Mouse (Mus musculus) ES-Bruce4 (cell line): ENCODE measurements around the gene Gm13420. TPM values are rescaled to one million over a fixed set of nuclear protein-coding genes. Genes with fewer than 3 reads are reported as not detected.

ENCODE experiments used
- H3K27ac ChIP-seq: 2 replicates; pipeline ENCODE4 v1.5.1; 2012; ENCODE audit warnings: low read length, inconsistent platforms; ENCODE audit not compliant: insufficient read depth
- H3K27me3 ChIP-seq: 2 replicates; pipeline ENCODE4 v1.6.1; 2012; ENCODE audit warnings: mild to moderate bottlenecking, low read length, inconsistent platforms; ENCODE audit not compliant: control insufficient read depth, poor library complexity, insufficient read depth, severe bottlenecking
- H3K36me3 ChIP-seq: 2 replicates; pipeline ENCODE4 v1.6.1; 2012; ENCODE audit warnings: inconsistent platforms, mild to moderate bottlenecking, low read length, moderate library complexity; ENCODE audit not compliant: control insufficient read depth, poor library complexity, insufficient read depth, severe bottlenecking
- H3K4me1 ChIP-seq: one replicate; pipeline ENCODE4 v1.8.1; 2011; ENCODE audit warnings: low read length; ENCODE audit not compliant: control insufficient read depth, insufficient read depth
- H3K4me3 ChIP-seq: 2 replicates; pipeline ENCODE4 v1.5.1; 2011; ENCODE audit warnings: low read depth, mild to moderate bottlenecking, low read length
- H3K9ac ChIP-seq: 2 replicates; pipeline ENCODE4 v1.6.1; 2012; ENCODE audit warnings: low read depth, mild to moderate bottlenecking, inconsistent platforms; ENCODE audit not compliant: poor library complexity, severe bottlenecking
- H3K9me3 ChIP-seq: replicated peaks from 2 replicates; pipeline ENCODE4 v1.6.1; 2012; ENCODE audit warnings: mild to moderate bottlenecking, low read length, inconsistent platforms; ENCODE audit not compliant: control insufficient read depth, poor library complexity, insufficient read depth, severe bottlenecking
- CTCF ChIP-seq: IDR thresholded peaks from one replicate; pipeline ENCODE4 v1.8.1; 2011; ENCODE audit warnings: low read depth, low read length
- EP300 ChIP-seq: IDR thresholded peaks from 2 replicates; pipeline ENCODE4 v1.6.1; 2011; ENCODE audit warnings: low read depth, low read length; ENCODE audit not compliant: insufficient read depth
- POLR2A ChIP-seq: IDR thresholded peaks from one replicate; pipeline ENCODE4 v1.8.1; 2011; ENCODE audit warnings: low read length; ENCODE audit not compliant: insufficient read depth
- polyA plus RNA-seq: library from polyadenylated mRNA; stranded (reverse); fragments of >200 nt; gene quantifications from 2 replicates; pipeline ENCODE4 v1.2.4, GENCODE M21; 2011; ENCODE audit warnings: low read depth; ENCODE audit not compliant: missing spikeins, insufficient read depth, insufficient read length

Gm13420 gene
- polyA plus RNA-seq, 1 experiment, result 0.75 TPM

DNA sequence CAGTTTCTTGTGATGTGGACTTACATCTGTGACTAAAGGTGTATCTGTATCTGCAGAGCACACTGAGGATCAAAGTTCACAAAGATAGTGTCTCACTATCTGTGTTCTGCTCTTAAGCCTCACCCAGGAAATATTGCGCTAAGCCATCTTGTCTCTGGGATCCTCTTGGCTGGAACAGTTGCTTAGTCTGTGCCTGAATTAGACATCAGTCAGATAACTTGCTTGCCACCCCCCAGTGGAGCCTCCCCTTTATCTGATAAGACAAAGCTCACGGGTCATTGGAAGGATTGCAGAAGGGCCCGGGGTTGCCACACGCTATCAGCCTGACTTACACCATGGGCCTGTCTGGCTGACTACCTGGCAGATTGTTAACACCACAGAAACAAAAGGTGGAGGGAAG lies 21.8 kb upstream of the Gm13420 start:
- Histone ChIP-seq H3K36me3 (peaks cover 20% of the 10 kb centered on the region), H3K9ac (no peak overlapping the region)
- TF ChIP-seq EP300 (no peak), POLR2A (no peak), CTCF (no peak)

DNA sequence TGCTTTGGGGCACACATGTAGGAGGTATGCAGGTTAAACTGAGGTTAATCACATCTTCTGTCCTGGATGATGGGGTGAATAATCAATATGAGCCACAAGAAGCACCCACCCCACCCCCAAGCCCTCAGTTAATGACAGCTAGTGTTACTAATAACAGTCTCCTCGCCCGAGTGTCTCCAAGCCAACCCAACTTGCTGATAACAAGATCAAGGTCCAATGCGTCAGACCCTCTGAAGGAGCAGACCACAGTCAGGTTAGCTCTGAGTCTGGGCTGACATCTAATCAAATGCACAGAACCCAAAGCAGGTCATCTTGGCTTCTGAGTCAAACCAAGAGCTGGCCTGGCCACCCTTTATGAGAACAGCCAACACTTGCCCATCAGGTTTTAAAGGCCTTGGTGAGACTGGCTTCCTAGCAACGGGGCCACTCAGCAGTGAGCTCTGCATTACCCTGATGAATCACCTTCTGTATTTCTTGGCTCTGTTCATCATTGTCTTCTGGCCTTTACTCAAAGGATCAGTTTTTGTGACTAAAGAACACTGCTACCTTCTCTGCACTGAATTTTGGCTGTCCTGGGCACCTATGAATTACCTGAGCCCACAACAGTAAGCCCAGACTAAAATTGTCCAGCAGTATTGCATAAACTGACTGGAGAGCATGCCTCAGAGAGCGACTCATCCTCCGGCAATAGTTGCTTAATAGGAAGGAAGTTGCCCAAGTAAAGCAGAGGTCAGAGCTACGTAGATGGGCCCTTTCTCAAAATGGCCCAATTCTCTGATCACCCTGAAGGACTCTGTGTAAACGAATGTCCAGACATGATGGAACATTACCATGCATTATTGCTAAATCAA lies 20.4 kb upstream of the Gm13420 start:
- no peak overlapping the region for H3K9ac ChIP-seq
- no peak overlapping the region for H3K4me3 ChIP-seq
- peaks cover 6% of the 10 kb centered on the region for H3K36me3 ChIP-seq
- no peaks in the 10 kb centered on the region for H3K27me3 ChIP-seq
- TF ChIP-seq POLR2A (no peak), CTCF (no peak), EP300 (no peak)
- no peak overlapping the region for H3K27ac ChIP-seq
- H3K9me3 ChIP-seq, result no peaks in the 10 kb centered on the region
- H3K4me1 ChIP-seq, result peaks cover 7% of the 10 kb centered on the region

More for the DNA sequence above, 21.8 kb upstream of the Gm13420 start:
- peaks cover 5% of the 10 kb centered on the region for H3K4me1 ChIP-seq
- H3K27me3 ChIP-seq, result no peaks in the 10 kb centered on the region
- H3K9me3 ChIP-seq, result no peaks in the 10 kb centered on the region
- H3K4me3 ChIP-seq, result no peak overlapping the region
- no peak overlapping the region for H3K27ac ChIP-seq

DNA sequence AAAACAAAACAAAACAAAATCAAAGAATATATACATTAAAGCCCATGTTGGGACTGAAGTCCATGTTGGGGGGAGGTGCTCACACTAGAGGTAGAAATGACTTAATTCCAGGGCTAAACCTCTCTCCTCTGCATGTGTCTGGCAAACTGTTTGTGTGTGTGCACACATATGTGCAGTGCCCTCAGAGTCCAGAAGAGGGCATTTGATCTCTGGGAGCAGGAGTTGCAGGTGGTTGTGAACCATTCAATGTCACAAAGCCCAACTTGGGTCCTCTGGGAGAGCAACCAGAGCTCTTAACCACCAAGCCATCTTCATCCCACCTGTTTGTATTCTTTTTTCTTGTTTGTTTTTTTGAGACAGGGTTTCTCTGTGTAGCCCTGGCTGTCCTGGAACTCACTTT lies 18.7 kb upstream of the Gm13420 start:
- no peak for TF ChIP-seq EP300
- peak; percentile 44 for TF ChIP-seq CTCF
- Histone ChIP-seq H3K27ac (no peak overlapping the region), H3K9ac (no peak overlapping the region), H3K27me3 (no peaks in the 10 kb centered on the region), H3K4me1 (peaks cover 7% of the 10 kb centered on the region), H3K36me3 (peaks cover 3% of the 10 kb centered on the region; the same call in 1 of the 2 replicates), H3K4me3 (no peak overlapping the region), H3K9me3 (no peaks in the 10 kb centered on the region)

GRCm38 (mm10) chr2:29768901-29769300 lies 17.4 kb upstream of the Gm13420 start:
- Histone ChIP-seq H3K27ac (no peak overlapping the region), H3K27me3 (no peaks in the 10 kb centered on the region)

DNA sequence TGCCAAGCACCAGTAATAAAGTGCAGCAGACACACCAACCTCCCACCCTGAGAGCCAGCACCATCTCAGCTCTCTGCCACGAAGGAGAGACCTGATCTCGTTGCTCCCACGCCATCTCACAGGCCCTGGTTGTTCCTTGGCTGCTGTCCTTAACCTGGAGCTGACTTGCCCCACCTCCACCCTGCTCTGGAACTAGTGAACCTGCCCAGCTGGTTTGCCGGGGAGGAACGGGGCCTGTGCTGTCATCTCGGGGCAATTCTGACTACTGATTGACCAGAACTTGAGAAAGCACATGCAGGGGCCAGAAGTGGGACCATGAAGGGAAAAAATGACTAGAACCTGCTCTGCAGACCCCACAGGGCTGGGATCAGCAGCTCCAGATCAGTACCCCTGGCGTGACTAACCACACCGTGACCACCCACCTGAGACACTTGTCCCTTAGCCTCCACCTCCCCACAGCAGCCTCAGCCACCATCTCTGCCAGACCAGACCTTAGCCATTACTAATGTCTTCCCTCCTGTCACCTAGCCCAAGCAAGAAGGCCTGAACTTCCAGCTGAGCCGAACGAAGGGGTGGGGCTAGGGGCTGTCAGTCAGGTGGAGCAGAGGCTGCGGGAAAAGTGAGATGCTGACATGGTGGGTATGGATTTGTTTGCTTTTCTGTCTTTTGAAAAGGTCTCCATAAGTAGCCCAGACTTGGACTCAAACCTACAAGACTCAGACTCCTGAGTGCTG lies 16.7 kb upstream of the Gm13420 start:
- TF ChIP-seq POLR2A, result no peak
- no peak for TF ChIP-seq CTCF
- TF ChIP-seq EP300, result no peak
- Histone ChIP-seq H3K9ac (no peak overlapping the region), H3K4me3 (no peak overlapping the region), H3K9me3 (no peaks in the 10 kb centered on the region), H3K36me3 (no peaks in the 10 kb centered on the region), H3K27ac (no peak overlapping the region), H3K4me1 (peaks cover 7% of the 10 kb centered on the region), H3K27me3 (no peaks in the 10 kb centered on the region)

More at GRCm38 (mm10) chr2:29768901-29769300, 17.4 kb upstream of the Gm13420 start:
- H3K9me3 ChIP-seq, result no peaks in the 10 kb centered on the region
- H3K36me3 ChIP-seq, result peaks cover 3% of the 10 kb centered on the region; the same call in 1 of the 2 replicates
- H3K9ac ChIP-seq, result no peak overlapping the region
- no peak overlapping the region for H3K4me3 ChIP-seq
- peaks cover 7% of the 10 kb centered on the region for H3K4me1 ChIP-seq
- TF ChIP-seq EP300, result no peak
- no peak for TF ChIP-seq POLR2A
- TF ChIP-seq CTCF, result no peak

DNA sequence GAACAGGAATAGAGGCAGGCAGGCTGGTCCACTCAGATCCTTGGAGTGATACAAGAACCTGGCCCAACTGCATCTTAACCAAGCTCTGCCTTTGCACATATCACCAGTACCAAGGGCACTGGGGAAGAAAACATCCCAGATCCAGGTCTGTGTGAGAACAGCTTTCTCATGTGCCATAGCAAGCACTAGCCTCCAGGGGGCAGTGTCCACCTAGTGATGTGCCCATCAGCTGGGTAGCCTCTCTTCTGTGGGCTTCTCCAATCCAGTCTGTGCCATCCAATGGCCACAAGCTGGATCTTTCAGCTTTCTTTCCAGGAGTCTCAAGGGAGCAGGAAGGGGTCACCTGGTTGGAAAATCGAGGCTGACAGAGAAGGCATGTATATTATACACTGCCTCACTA lies 13.3 kb upstream of the Gm13420 start:
- peaks cover 7% of the 10 kb centered on the region for H3K4me1 ChIP-seq
- peak; percentile 96 for TF ChIP-seq CTCF
- no peak for TF ChIP-seq POLR2A
- no peak overlapping the region for H3K4me3 ChIP-seq
- no peak overlapping the region for H3K9ac ChIP-seq
- H3K9me3 ChIP-seq, result no peaks in the 10 kb centered on the region
- H3K27ac ChIP-seq, result no peak overlapping the region
- no peaks in the 10 kb centered on the region for H3K36me3 ChIP-seq
- no peaks in the 10 kb centered on the region for H3K27me3 ChIP-seq
